Mouse (Mus musculus) thymus, postnatal 14 days (tissue): ENCODE data around the gene Gpatch11.
A peak's percentile ranks its signal among the peaks of the same experiment; 100 is the strongest.

ENCODE experiments used
- DNase-seq: peaks from one replicate; pipeline ENCODE4 v3.0.0; 2021

Gene Gpatch11

DNA sequence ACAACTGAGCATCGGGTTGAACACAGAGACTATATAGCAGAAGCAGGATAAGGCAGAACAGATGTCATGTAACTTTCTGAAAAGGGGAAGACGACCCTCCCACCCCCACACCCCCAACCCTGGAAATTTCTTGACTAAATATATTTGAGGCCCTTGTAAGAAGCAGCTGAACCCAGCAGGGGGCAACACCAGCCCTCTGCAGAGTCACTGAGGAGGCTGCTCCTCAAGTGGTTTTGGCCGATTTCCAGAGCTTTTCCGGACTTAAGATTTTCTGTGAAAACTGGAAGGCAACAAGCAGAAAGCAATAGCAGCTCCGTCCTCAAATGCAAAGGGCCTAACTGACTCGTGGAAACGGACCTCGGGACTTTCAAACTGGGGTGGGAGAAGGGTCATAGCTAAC lies 60.0 kb downstream of the Gpatch11 start:
- peak; percentile 35 for DNase-seq
